Mouse (Mus musculus): ENCODE results near the gene Zbtb40.

- TF ChIP-seq CTCF (conservative IDR thresholded peaks at IDR 0.05 in 1 of 2, IDR thresholded peaks at IDR 0.05 in 1 of 2; ENCODE audit: low read depth in 2 of 2, low read length in 2 of 2): no peak
- no peak for TF ChIP-seq ZKSCAN1 (IDR thresholded peaks at IDR 0.05; ENCODE audit: borderline replicate concordance, low read depth, low read length)
- TF ChIP-seq POLR2A (IDR thresholded peaks at IDR 0.05; ENCODE audit: low read depth, low read length): no peak
- no peak for TF ChIP-seq TCF12 (IDR thresholded peaks at IDR 0.05; ENCODE audit: low read depth, low read length)
Observed at GRCm38 (mm10) chr4:137015476-137015856, 33.1 kb downstream of the Zbtb40 start.

All from CH12.LX (cell line).